Mouse (Mus musculus) mouse embryonic stem cell (cell line): ENCODE results near the gene Fem1a.

Experiments
- in situ Hi-C, 2 experiments: fragments of 300-500 bp; cut with MboI; formaldehyde crosslinking; loops; 1 replicate in 1 of 2; 3 replicates in 1 of 2; pipeline ENCODE4 v1.14.3; 2019 to 2020; ENCODE audit warnings: low sequenced_read_pairs in 2 of 2, low pct_unique_long_range_greater_than_20kb in 1 of 2, mixed read lengths in 1 of 2; ENCODE audit not compliant: unreplicated experiment in 1 of 2

Fem1a gene

DNA sequence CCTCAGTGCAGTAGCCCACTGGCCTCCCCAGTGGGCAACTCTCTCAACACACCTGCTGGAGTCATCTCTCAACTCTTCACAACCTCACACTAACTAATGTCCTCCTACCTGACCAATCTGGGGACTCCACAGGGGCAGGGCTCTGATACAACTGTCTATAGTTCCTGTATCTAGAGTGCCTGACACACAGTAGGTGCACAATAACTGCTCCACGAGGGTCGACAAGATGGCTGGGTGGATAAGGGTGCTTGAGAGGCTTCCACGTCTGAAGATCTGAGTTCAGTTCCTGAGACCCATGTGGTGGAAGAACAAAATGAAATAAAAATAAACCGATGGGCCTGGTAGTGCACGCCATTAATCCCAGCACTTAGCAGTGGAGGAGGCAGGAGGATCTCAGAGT lies 17.4 kb downstream of the Fem1a start:
- in situ Hi-C loops: no loop called here

DNA sequence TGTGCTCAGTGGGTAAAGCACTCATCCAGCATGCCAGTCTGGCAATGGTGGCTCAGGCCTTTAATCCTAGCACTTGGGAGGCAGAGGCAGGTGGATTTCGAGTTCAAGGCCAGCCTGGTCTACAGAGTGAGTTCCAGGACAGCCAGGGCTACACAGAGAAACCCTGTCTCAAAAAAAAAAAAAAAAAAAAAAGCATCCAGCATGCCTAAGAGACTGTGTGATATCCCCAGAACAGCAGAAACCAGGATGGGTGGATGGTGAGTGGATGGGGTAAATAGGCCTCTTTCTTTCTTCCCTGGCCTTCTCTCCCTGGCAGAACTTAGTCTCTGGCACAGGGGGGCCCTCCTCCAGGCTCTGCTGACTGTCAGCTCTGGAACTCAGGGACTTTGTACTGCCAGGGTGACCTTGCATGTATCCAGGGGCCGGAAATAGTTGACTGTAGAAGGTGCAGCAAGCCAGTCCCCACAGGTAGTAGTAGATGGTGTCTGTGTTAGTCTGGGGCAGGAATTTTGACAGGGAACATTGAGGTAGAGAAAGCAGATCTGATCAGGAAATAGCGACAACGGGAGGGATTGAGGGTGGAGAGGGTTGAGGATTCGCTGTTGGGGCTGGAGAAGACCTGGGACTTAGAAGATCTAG lies 19.4 kb downstream of the Fem1a start:
- in situ Hi-C loops: no loop called here

GRCm38 (mm10) chr17:56276643-56277566 lies 20.3 kb downstream of the Fem1a start, which contains the start of gene Ticam1:
Ticam1 (minus strand) TSS chr17:56276786.
- in situ Hi-C loops: no loop called here

DNA sequence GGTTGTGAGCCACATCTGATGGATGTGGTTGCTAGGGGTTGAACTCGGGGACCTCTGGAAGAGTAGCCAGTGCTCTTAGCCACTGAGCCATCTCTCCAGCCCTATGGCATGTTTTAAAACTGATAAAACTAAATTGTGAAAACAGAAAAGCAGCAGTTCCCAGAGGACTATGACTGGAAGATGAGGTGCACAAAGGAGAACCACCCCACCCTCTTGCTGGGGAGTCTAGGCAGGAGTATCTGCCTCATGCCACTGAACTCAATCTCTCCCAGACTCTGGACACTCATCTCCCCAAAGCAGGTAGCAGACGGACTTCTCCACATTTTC lies 20.9 kb downstream of the Fem1a start:
- in situ Hi-C loops: no loop called here

DNA sequence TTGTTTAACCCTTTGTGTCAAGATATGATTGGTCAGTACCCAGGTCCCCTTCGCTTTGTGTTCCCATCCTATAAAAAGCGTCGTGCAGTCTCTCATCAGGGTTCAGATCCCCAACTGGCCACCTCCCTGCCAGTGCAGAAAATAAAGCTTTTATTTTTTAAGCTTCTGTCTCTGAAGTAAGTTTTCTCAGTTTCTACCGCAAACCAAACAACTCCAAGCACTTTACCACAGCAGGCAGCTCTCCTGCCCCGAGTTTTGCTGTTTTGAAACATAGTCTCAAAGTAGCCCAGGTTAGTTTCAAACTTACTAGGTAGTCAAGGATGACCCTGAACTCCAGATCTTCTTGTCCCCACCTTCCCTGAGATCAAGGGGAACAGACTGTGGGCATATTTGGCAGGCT lies 21.7 kb downstream of the Fem1a start:
- in situ Hi-C loops: no loop called here

DNA sequence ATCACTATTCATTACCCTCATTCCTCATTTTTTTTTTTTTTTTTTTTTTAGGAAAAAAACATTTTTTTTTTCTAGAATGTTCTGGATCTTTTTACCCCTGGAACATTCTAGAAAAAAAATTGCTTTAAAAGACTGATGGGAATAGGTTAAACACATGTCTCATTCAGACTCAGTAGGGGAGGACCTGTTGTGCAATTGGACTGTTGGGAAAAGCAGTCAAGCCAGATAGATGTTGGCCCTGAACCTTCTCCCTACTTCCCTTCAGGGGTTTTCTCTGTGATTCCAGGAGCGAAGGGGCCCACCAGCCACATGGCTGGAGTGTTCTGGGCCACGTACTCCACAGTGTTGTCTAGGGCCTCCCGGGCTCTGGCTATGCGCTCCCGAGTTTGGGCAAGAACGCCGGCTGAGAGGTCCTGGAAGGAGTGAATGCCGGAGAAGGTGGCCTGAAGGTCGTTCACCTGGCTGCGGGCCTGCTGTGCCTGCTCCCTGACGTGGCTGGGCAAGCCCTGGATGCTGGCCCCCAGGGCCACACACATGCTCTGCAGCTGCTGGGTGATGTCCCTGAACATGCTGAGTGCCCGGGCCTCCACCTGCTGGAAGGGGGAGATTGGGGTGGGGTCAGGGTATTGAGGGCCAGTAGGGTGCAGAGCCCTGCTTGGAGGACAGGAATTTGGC lies 23.0 kb downstream of the Fem1a start:
- in situ Hi-C loops: no loop called here

DNA sequence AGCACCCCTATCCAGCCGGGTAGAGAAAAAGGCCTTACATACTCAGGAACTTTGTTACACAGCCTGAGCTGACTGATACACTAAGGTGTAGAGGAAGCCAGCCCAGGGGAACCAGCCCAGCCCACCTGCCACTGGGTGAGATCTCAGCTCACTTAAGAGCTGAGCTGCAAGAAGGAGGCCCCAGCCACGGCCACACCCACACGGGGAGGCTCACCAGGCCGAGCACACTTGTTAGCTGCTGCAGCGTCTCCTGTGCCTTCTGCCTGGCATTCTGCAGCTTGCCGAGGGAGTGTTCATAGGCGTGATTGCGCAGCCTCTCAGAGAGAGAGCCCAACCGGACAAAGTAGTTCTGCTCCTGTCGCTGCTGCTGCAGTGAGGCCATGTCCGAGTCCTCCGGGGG lies 24.6 kb downstream of the Fem1a start:
- in situ Hi-C loops: no loop called here

GRCm38 (mm10) chr17:56282802-56283201 lies 26.2 kb downstream of the Fem1a start:
- in situ Hi-C loops: no loop called here

- in situ Hi-C loops: no loop called here
Measured at GRCm38 (mm10) chr17:56283316-56283715, 26.7 kb downstream of the Fem1a start.

DNA sequence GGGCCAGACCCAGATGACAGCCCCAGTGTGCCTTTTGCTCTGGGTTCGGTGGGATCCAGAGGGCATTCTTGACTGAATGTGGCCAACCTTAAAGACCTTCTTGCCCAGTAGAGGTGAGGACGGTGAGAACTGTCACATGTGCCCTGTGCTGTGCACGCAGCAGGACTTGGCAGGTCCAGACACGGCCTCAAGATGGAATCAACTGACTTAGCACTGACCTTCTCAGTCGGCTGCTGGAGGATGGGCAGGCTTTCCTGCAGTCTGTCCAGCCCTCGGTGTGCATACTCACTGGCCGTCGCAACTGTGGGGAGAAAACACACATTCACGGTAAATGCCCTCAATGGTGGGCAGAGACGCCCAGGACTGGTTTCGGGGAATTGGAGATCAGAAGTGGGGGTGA lies 29.4 kb downstream of the Fem1a start:
- in situ Hi-C loops: no loop called here

GRCm38 (mm10) chr17:56287830-56288229 lies 31.2 kb downstream of the Fem1a start:
- in situ Hi-C loops: no loop called here

DNA sequence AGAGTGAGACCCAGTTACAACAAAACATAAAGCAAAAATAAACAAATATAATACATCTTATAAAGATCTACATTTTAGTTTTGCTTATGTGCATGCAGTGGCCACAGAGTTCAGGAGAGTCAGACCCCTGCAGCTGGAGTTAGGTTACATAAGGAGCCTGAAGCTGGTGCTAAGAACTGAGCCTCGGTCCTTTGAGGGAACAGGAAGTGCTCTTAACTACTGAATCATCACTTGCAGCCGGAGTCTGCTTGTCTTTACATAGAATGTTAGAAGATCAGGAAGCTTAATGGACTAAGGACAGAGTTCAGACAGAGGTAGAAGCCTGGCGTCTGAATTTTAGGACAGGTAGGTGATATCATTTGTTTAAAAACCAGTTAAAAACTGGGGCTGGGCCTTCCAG lies 32.3 kb downstream of the Fem1a start:
- in situ Hi-C loops: no loop called here

GRCm38 (mm10) chr17:56289371-56290331 lies 33.0 kb downstream of the Fem1a start:
- in situ Hi-C loops: no loop called here

- in situ Hi-C loops: no loop called here
Measured at GRCm38 (mm10) chr17:56290388-56291170, 34.0 kb downstream of the Fem1a start.

DNA sequence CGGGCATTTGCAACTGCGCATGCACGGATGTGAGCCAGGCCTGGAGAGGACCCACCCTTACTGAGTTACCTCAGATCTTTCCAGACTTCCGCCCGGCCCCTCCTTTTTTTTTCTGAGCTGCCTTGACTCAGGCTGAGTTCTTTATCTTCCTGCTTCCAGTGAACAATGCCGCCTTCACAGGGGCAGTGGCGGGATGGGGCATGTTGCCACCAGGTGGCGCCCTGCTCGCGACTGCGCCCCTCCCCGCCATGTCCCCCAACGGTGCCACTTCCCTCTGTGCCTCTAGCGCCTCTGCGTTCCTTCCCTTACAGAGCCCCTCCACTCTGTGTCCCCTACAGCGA lies 34.5 kb downstream of the Fem1a start:
- in situ Hi-C loops: no loop called here

DNA sequence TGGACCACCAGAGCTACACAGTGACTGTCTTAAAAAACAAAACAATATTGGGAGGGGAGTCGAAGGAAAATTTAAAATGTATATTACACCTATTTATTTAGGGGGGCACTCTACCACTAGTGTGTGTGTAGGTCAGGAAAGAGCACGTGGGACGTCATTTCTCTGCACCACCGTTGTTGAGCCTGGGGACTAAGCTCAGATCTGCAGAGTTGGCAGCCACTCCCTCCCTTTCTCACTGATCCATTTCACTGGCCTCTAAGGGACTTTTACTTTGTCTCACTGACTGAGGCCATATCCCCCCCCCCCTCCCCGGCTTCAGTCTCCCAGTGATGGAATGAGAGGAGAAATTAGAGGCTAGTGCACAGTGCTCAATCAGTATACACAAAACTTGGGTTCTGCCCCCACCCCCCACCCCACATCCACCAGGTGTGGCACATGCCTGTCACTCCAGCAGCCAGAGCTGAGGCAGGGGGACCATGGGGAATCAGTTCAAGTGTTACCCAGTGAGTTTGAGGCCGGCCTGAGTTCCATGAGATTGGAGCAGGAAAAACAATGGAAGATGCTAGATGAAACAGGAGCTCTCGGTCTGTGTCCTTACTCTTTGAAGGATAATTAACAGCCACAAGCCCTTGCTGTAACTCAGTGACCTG lies 35.3 kb downstream of the Fem1a start:
- in situ Hi-C loops: no loop called here

- in situ Hi-C loops: no loop called here
Measured at GRCm38 (mm10) chr17:56292531-56293222, 36.1 kb downstream of the Fem1a start, which contains the start of gene Plin3. Plin3 (minus strand) TSS chr17:56292873.
